Mouse (Mus musculus) CD4-positive helper T cell, adult 2 months (primary cell): ENCODE measurements around the gene Dusp27.

Experiments
- DNase-seq: peaks from one replicate; pipeline ENCODE4 v3.0.0-alpha.2; 2012; ENCODE audit warnings: low read depth, missing footprints, low spot score

Dusp27 gene

GRCm38 (mm10) chr1:166102920-166103608 is 24.7 kb downstream of the Dusp27 start:
- DNase-seq: peak; percentile 50

- no peak for DNase-seq
Measured at GRCm38 (mm10) chr1:166098120-166098519, 29.6 kb downstream of the Dusp27 start.

GRCm38 (mm10) chr1:166094462-166094861 is 33.3 kb downstream of the Dusp27 start:
- DNase-seq: no peak

- no peak for DNase-seq
Measured at GRCm38 (mm10) chr1:166090306-166090705, 37.4 kb downstream of the Dusp27 start.

GRCm38 (mm10) chr1:166089739-166090138 is 38.0 kb downstream of the Dusp27 start:
- no peak for DNase-seq

GRCm38 (mm10) chr1:166089337-166089736 is 38.4 kb downstream of the Dusp27 start:
- no peak for DNase-seq

GRCm38 (mm10) chr1:166088446-166089170 is 39.1 kb downstream of the Dusp27 start:
- DNase-seq: no peak

GRCm38 (mm10) chr1:166077052-166077735 is 50.5 kb downstream of the Dusp27 start:
- no peak for DNase-seq

GRCm38 (mm10) chr1:166067856-166068440 is 59.8 kb downstream of the Dusp27 start:
- no peak for DNase-seq

GRCm38 (mm10) chr1:166063870-166064269 is 63.9 kb downstream of the Dusp27 start:
- no peak for DNase-seq

- no peak for DNase-seq
Measured at GRCm38 (mm10) chr1:166061532-166061931, 66.2 kb downstream of the Dusp27 start.

- DNase-seq: no peak
Measured at GRCm38 (mm10) chr1:166060406-166060805, 67.3 kb downstream of the Dusp27 start.

GRCm38 (mm10) chr1:166056098-166056756 is 71.5 kb downstream of the Dusp27 start:
- no peak for DNase-seq

- peak; percentile 12 for DNase-seq
Measured at GRCm38 (mm10) chr1:166053285-166053955, 74.3 kb downstream of the Dusp27 start.

GRCm38 (mm10) chr1:166049046-166049827 is 78.5 kb downstream of the Dusp27 start:
- DNase-seq: no peak

GRCm38 (mm10) chr1:166048230-166048911 is 79.4 kb downstream of the Dusp27 start:
- peak; percentile 62 for DNase-seq
